Mouse (Mus musculus) erythroblast, embryonic 14.5 days (primary cell): Measurements from ENCODE around the gene Pde8b. TPM values are rescaled to one million over a fixed set of nuclear protein-coding genes. Genes with fewer than 3 reads are reported as not detected.
"Not testable (repeated sequence)": the region's sequence is repeated elsewhere in the genome, so short reads cannot be mapped to it uniquely, and the experiment has no call there.

Experiments
- H3K27me3 ChIP-seq: 2 replicates; pipeline ENCODE4 v1.6.1; 2012; ENCODE audit warnings: inconsistent platforms; ENCODE audit not compliant: control insufficient read depth
- H3K36me3 ChIP-seq: 2 replicates; pipeline ENCODE4 v1.6.1; 2012; ENCODE audit warnings: mild to moderate bottlenecking, inconsistent platforms; ENCODE audit not compliant: control insufficient read depth
- H3K4me1 ChIP-seq: 2 replicates; pipeline ENCODE4 v1.6.1; 2012; ENCODE audit warnings: inconsistent platforms; ENCODE audit not compliant: control insufficient read depth
- H3K4me3 ChIP-seq: replicated peaks from 2 replicates; pipeline ENCODE3; 2012; ENCODE audit warnings: moderate library complexity, mild to moderate bottlenecking, inconsistent platforms
- H3K9me3 ChIP-seq: 2 replicates; pipeline ENCODE4 v1.6.1; 2012; ENCODE audit warnings: low read length, inconsistent platforms, mixed read lengths; ENCODE audit not compliant: control insufficient read depth
- GATA1 ChIP-seq: IDR thresholded peaks from 2 replicates; pipeline ENCODE4 v1.6.1; 2012; ENCODE audit warnings: low read length, inconsistent platforms, mixed read lengths
- TAL1 ChIP-seq: IDR thresholded peaks from 3 replicates; pipeline ENCODE4 v1.6.1; 2012; ENCODE audit warnings: low read length, inconsistent platforms, mixed read lengths
- polyA plus RNA-seq: library from polyadenylated mRNA; stranded (reverse); fragments of >175 nt; gene quantifications from 2 replicates; pipeline ENCODE4 v1.2.3, GENCODE M21; 2012

The Pde8b gene
- polyA plus RNA-seq, 1 experiment: 0.01 TPM

DNA sequence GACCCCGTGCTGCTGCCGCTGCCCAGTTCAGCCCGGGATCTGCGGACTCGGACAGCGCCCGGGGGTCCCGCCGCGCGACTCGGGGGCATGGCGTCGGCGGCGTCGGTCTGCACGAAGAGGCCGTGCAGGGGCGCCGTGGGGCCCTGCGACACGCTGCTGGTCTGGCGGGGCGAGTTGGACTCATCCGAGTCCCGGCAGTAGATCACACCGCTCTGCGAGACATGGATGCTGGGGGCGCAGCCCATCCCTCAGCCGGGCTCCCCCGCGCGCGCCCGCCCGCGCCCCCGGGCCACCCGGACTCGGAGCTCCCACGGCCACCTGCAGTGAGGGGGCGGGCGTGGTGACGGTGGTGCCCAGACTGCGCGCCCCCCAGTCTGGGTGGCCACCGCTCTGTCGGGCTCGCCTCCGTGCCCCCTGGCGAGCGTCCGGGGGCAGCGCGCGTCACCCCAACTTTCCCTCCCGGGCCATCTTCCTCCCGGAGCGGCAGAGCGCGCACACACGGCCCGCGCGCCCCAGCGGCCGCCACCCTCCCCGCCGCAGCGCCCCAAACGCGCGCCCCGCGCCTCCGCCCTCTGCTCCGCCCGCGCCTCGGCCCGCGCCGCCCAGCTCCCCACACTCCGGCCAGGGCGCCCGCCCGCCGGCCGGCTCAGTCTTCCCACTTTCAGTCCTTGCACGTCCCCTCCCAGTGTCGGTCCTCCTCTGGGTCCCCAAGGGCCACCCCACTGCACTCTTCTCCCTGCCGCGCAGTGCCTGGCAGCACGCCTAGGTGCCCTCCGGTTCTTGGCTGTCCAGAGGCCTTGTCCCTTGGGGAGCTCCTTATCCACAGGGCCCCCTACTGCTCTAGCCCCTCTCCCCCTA lies 27.3 kb downstream of the Pde8b start:
- Histone ChIP-seq H3K4me1 (no peaks in the 10 kb centered on the region), H3K9me3 (no peaks in the 10 kb centered on the region), H3K36me3 (no peaks in the 10 kb centered on the region), H3K27me3 (peaks cover 32% of the 10 kb centered on the region), H3K4me3 (peak overlapping the region; percentile 24)
- no peak for TF ChIP-seq GATA1
- TF ChIP-seq TAL1: no peak

DNA sequence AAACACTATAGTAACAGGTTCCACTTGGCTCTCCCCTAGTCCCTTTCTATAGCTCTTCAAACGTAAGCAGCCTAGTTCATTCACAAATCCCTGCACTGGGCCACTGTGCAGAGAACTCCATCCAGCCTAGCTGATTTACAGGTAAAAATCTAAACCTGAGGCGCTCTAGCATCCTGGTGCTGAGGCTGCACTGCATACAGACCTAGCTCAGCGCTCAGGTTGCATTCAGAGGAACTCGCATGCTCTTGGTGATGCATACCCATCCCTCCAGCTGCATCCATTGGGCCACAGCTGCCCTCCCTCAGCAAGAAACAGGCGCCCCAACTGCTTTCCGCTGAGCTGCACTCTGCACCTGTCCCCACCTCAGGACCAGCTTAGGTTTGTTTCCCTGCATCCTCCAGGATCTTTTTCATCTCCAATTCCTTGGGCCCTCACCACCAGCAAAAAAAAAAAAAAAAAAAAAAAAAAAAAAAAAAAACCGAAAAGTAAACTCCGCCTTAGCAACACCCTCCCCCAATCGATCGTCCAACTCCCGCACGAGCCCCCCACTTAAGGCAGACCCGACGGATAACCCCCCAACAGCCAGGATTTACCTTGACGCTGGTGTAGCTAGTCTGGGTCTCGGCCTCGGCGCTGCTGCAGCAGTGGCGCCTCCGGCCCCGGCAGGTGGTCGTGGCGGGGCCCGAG lies 28.1 kb downstream of the Pde8b start:
- H3K9me3 ChIP-seq: no peaks in the 10 kb centered on the region
- H3K36me3 ChIP-seq: no peaks in the 10 kb centered on the region
- TF ChIP-seq TAL1 (no peak), GATA1 (no peak)
- peaks cover 32% of the 10 kb centered on the region for H3K27me3 ChIP-seq
- peak overlapping the region; percentile 24 for H3K4me3 ChIP-seq
- H3K4me1 ChIP-seq: no peaks in the 10 kb centered on the region

DNA sequence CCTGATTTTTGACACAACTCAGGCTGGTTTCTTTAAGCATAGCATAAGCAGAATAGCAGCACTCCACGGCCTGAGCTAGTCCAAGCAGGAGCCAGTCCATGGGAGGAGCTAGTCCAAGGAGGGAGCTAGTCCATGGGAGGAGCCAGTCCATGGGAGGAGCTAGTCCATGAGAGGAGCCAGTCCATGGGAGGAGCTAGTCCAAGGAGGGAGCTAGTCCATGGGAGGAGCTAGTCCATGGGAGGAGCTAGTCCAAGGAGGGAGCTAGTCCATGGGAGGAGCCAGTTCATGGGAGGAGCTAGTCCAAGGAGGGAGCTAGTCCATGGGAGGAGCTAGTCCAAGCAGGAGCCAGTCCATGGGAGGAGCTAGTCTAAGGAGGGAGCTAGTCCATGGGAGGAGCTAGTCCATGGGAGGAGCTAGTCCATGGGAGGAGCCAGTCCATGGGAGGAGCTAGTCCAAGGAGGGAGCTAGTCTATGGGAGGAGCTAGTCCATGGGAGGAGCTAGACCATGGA lies 34.4 kb downstream of the Pde8b start:
- H3K36me3 ChIP-seq, H3K4me3 ChIP-seq, H3K4me1 ChIP-seq, H3K27me3 ChIP-seq, H3K9me3 ChIP-seq: not testable (repeated sequence)

DNA sequence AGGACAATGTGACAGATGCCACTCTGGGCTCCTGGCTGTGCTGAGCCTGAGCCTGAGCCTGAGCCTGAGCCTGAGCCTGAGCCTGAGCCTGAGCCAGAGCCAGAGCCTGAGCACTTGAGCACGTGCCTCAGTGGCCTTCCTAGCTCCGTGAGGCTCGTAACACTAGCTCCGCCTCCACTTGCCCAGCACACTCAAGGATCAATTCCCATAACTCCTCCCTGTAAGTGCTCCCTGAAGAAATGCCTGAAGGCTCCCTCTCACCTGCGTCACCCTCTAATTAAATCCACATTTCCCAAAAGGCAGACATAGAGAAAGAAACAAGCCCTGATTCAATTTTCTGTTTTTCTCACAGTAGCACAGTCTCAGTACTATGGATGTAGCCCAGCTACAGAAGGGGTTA lies 37.8 kb downstream of the Pde8b start:
- no peak for TF ChIP-seq GATA1
- no peak for TF ChIP-seq TAL1
- Histone ChIP-seq H3K9me3 (peaks cover 4% of the 10 kb centered on the region), H3K4me1 (no peaks in the 10 kb centered on the region), H3K27me3 (no peaks in the 10 kb centered on the region; the same call in 1 of the 2 replicates), H3K36me3 (no peaks in the 10 kb centered on the region), H3K4me3 (no peak overlapping the region)

GRCm38 (mm10) chr13:95207301-95207700 lies 42.8 kb downstream of the Pde8b start:
- H3K9me3 ChIP-seq, H3K4me3 ChIP-seq, H3K27me3 ChIP-seq, H3K36me3 ChIP-seq, H3K4me1 ChIP-seq: not testable (repeated sequence)

DNA sequence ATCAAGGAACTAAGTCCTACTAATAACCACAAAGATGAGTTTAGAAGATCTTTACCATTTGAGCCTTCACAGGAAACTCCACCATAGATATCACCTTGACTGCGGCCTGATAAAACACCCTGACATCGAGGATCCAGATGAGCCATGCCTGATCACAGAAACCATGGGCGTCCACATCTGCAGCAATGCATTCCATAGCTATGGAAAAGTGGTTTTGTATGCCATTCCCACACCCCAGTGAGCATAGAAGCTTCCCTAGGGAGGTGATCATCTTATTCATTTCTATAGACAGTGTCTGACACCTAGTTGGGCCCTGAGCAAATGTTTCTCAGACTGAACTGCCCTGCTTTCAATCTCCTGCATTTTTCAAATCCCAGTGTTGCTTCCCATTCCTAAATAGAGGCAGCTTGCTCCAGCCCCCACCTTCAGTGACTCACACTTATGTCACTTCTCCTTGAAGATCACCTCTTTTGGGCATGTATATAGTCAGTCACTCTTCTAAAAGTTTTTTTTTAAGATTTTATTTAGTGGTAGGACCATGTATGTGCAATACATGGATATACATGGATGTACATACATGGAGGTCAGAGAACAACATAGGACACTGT lies 47.9 kb downstream of the Pde8b start:
- no peaks in the 10 kb centered on the region for H3K4me1 ChIP-seq

DNA sequence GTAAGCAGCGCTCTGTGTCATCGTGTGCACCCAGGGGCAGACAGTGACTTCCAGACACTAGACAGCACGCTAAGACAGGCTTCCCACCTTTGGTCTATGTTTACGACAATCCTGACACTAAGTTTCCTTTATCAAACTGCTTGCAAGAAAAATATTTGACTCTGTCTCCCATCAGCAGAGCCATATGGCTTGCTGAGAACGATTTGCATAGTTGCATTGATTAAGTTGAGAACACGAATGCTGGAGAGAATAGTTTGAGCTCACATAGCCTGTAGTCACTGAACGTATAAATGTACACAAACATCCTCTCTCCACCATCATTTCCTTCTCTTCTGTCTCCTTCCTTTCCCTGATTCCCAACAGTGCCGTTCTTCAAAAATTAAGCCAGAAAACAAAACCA lies 49.3 kb downstream of the Pde8b start:
- no peaks in the 10 kb centered on the region for H3K27me3 ChIP-seq
- H3K4me3 ChIP-seq: no peak overlapping the region
- H3K4me1 ChIP-seq: no peaks in the 10 kb centered on the region
- H3K36me3 ChIP-seq: no peaks in the 10 kb centered on the region
- TF ChIP-seq TAL1 (no peak), GATA1 (no peak)
- no peaks in the 10 kb centered on the region for H3K9me3 ChIP-seq

More for the DNA sequence above, 47.9 kb downstream of the Pde8b start:
- Histone ChIP-seq H3K9me3 (no peaks in the 10 kb centered on the region), H3K4me3 (no peak overlapping the region), H3K27me3 (no peaks in the 10 kb centered on the region), H3K36me3 (no peaks in the 10 kb centered on the region)
- no peak for TF ChIP-seq GATA1
- no peak for TF ChIP-seq TAL1

DNA sequence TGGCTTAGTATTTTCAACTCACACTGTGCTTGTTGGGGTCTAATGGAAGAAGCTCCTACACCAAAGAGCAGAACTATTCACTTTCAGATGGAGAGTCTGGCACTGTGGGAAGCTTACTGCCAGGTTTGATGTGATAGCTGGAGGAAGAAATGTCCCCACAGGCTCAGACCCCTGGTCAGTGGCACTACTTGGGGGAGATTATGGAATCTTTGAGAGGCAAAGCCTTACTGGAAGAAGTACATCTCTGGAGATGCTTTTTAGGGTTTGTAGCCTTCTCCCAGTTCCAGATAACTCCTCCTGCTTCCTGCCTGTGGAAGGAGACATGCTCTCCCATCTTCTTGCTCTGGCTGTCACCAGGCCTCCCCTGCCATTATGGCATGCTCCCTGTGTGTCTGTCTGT lies 50.1 kb downstream of the Pde8b start:
- Histone ChIP-seq H3K27me3 (no peaks in the 10 kb centered on the region), H3K4me3 (no peak overlapping the region), H3K9me3 (no peaks in the 10 kb centered on the region), H3K36me3 (no peaks in the 10 kb centered on the region), H3K4me1 (no peaks in the 10 kb centered on the region)
- TF ChIP-seq TAL1: no peak
- TF ChIP-seq GATA1: no peak

- TF ChIP-seq TAL1 (no peak), GATA1 (no peak)
- no peaks in the 10 kb centered on the region for H3K36me3 ChIP-seq
- no peaks in the 10 kb centered on the region for H3K27me3 ChIP-seq
- H3K4me3 ChIP-seq: no peak overlapping the region
- H3K4me1 ChIP-seq: no peaks in the 10 kb centered on the region
- no peaks in the 10 kb centered on the region for H3K9me3 ChIP-seq
Measured at GRCm38 (mm10) chr13:95196106-95196705, 53.9 kb downstream of the Pde8b start.
